Mouse (Mus musculus): ENCODE data around the gene Rer1. TPM values are rescaled to one million over a fixed set of nuclear protein-coding genes. Genes with fewer than 3 reads are reported as not detected.
A peak's percentile ranks its signal among the peaks of the same experiment; 100 is the strongest.

Gene Rer1
- polyA plus RNA-seq, 1 experiment from 2014 or later: 139 TPM

GRCm38 (mm10) chr4:155034202-155034601 is 52.0 kb downstream of the Rer1 start:
- DNase-seq: no peak
- WGBS: 20% methylated on average over 7 of the region's 7 CpGs

GRCm38 (mm10) chr4:155033115-155033514 is 53.1 kb downstream of the Rer1 start:
- DNase-seq (no peak), ATAC-seq (ENCODE audit: low FRiP score, low TSS enrichment) (no peak)
- 40% methylated on average over 6 of the region's 6 CpGs for WGBS
- Histone ChIP-seq H3K4me3 (replicated peaks; ENCODE audit: low read depth, low read length) (no peak overlapping the region), H3K27ac (replicated peaks; ENCODE audit: low read depth, low read length) (no peak overlapping the region), H3K36me3 (ENCODE audit: control insufficient read depth, insufficient read depth, low read length) (no peaks in the 10 kb centered on the region), H3K4me1 (ENCODE audit: control insufficient read depth, insufficient read depth, low read length) (peaks cover 21% of the 10 kb centered on the region), H3K27me3 (ENCODE audit: control insufficient read depth, insufficient read depth, low read length) (no peaks in the 10 kb centered on the region; the same call in 1 of the 2 replicates), H3K4me2 (ENCODE audit: low read length) (no peak overlapping the region), H3K9ac (replicated peaks; ENCODE audit: low read length) (no peak overlapping the region), H3K9me3 (ENCODE audit: control insufficient read depth, low read length) (no peaks in the 10 kb centered on the region)

More at GRCm38 (mm10) chr4:155034202-155034601, 52.0 kb downstream of the Rer1 start:
- H3K9me3 ChIP-seq (ENCODE audit: control insufficient read depth, low read length): no peaks in the 10 kb centered on the region
- H3K36me3 ChIP-seq (ENCODE audit: control insufficient read depth, insufficient read depth, low read length): no peaks in the 10 kb centered on the region
- no peak overlapping the region for H3K4me2 ChIP-seq (ENCODE audit: low read length)
- no peak for ATAC-seq (ENCODE audit: low FRiP score, low TSS enrichment)
- no peak overlapping the region for H3K9ac ChIP-seq (replicated peaks; ENCODE audit: low read length)
- peaks cover 21% of the 10 kb centered on the region for H3K4me1 ChIP-seq (ENCODE audit: control insufficient read depth, insufficient read depth, low read length)
- H3K4me3 ChIP-seq (replicated peaks; ENCODE audit: low read depth, low read length): no peak overlapping the region
- H3K27me3 ChIP-seq (ENCODE audit: control insufficient read depth, insufficient read depth, low read length): no peaks in the 10 kb centered on the region; the same call in 1 of the 2 replicates
- no peak overlapping the region for H3K27ac ChIP-seq (replicated peaks; ENCODE audit: low read depth, low read length)

GRCm38 (mm10) chr4:155024170-155025010 is 61.8 kb downstream of the Rer1 start:
- DNase-seq (no peak), ATAC-seq (ENCODE audit: low FRiP score, low TSS enrichment) (peak; percentile 49; the same call in 1 of the 2 replicates)
- WGBS: 68% methylated on average over 11 of the region's 11 CpGs
- Histone ChIP-seq H3K36me3 (ENCODE audit: control insufficient read depth, insufficient read depth, low read length) (no peaks in the 10 kb centered on the region), H3K27ac (replicated peaks; ENCODE audit: low read depth, low read length) (peak overlapping the region; percentile 49), H3K4me3 (replicated peaks; ENCODE audit: low read depth, low read length) (no peak overlapping the region), H3K4me1 (ENCODE audit: control insufficient read depth, insufficient read depth, low read length) (peaks cover 16% of the 10 kb centered on the region), H3K9me3 (ENCODE audit: control insufficient read depth, low read length) (no peaks in the 10 kb centered on the region), H3K4me2 (ENCODE audit: low read length) (no peak overlapping the region), H3K9ac (replicated peaks; ENCODE audit: low read length) (no peak overlapping the region), H3K27me3 (ENCODE audit: control insufficient read depth, insufficient read depth, low read length) (no peaks in the 10 kb centered on the region)

Other genes starting within 250 kb of the Rer1 start
- gene Ttc34, start 248.9 kb downstream of the Rer1 start, polyA plus RNA-seq (2014; fragmentation: Nextera tagmentation; extraction: Ambion mirVana): 1.8 TPM in 2 replicates
- 0.50 and 0.53 TPM in 2 replicates for gene Mmel1, start 216.8 kb downstream of the Rer1 start, polyA plus RNA-seq (2014; fragmentation: Nextera tagmentation; extraction: Ambion mirVana)
- gene Fam213b, start 187.2 kb downstream of the Rer1 start, polyA plus RNA-seq (2014; fragmentation: Nextera tagmentation; extraction: Ambion mirVana): 52.1 and 53.2 TPM in 2 replicates
- gene Tnfrsf14, start 157.8 kb downstream of the Rer1 start, polyA plus RNA-seq (2014; fragmentation: Nextera tagmentation; extraction: Ambion mirVana): not detected in 2 replicates
- 111 and 123 TPM in 2 replicates for gene Hes5, start 125.5 kb downstream of the Rer1 start, polyA plus RNA-seq (2014; fragmentation: Nextera tagmentation; extraction: Ambion mirVana)
- gene Pank4, start 122.3 kb downstream of the Rer1 start, polyA plus RNA-seq (2014; fragmentation: Nextera tagmentation; extraction: Ambion mirVana): 30.6 and 38.8 TPM in 2 replicates
- gene Plch2, start 29.6 kb downstream of the Rer1 start, polyA plus RNA-seq (2014; fragmentation: Nextera tagmentation; extraction: Ambion mirVana): 12.1 and 13.0 TPM in 2 replicates
- gene Pex10, start 19.4 kb downstream of the Rer1 start, polyA plus RNA-seq (2014; fragmentation: Nextera tagmentation; extraction: Ambion mirVana): 6.0 and 10.0 TPM in 2 replicates
- gene Morn1, start 195 bp upstream of the Rer1 start, polyA plus RNA-seq (2014; fragmentation: Nextera tagmentation; extraction: Ambion mirVana): 6.0 and 6.4 TPM in 2 replicates
- gene Ski, start 136.2 kb upstream of the Rer1 start, polyA plus RNA-seq (2014; fragmentation: Nextera tagmentation; extraction: Ambion mirVana): 14.3 and 15.4 TPM in 2 replicates
- gene Faap20, start 163.4 kb upstream of the Rer1 start, polyA plus RNA-seq (2014; fragmentation: Nextera tagmentation; extraction: Ambion mirVana): 74.1 and 85.6 TPM in 2 replicates

All from midbrain, embryonic 14.5 days (tissue).